Mouse (Mus musculus): ENCODE results near the gene Anp32a.

Gene Anp32a

DNA sequence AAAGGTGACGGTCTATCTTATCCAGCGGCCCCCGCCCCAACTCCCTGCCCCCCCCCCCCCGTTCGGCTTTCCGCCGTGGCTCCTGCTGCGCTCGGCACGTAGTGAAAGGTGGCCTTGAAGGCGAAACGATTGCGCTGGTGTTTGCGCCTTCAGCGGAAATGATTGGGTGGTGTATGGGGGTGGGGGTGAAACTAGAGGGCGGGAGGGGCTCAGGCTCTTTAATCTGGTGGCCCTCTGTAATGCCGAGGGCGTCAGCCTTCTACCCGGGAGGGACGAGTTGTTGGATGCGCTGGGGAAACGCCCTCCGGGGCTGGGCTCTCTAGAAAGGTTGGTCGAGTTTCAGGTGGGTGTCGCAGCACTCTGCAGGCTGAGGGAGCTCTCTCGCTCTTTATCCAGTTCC lies 3.5 kb downstream of the Anp32a start:
- in situ Hi-C loops (cut with MboI; ENCODE audit: low pct_unique_long_range_greater_than_20kb in 1 of 2, low sequenced_read_pairs in 2 of 2, unreplicated experiment in 1 of 2): no loop called here

DNA sequence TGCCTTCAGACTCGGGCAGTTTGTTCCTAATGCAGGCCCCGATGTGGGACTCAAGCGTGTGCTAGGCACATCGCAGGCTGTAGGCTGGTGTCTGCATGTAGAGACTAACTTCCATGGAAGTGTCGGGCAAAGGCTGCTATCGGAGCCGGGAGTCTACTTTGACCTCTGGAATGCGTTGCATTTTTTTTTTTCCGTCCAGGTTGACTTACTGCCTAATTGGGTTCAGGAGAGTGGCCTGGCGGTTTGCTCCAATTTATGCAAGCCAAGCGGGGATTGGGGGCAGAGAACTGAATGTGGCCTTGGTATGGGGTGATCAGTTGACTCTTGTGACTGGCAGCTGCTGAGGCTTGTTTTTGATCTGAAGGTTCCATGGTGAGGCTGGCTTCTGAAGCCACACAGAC lies 4.0 kb downstream of the Anp32a start:
- in situ Hi-C loops (cut with MboI; ENCODE audit: low pct_unique_long_range_greater_than_20kb in 1 of 2, low sequenced_read_pairs in 2 of 2, unreplicated experiment in 1 of 2): no loop called here

DNA sequence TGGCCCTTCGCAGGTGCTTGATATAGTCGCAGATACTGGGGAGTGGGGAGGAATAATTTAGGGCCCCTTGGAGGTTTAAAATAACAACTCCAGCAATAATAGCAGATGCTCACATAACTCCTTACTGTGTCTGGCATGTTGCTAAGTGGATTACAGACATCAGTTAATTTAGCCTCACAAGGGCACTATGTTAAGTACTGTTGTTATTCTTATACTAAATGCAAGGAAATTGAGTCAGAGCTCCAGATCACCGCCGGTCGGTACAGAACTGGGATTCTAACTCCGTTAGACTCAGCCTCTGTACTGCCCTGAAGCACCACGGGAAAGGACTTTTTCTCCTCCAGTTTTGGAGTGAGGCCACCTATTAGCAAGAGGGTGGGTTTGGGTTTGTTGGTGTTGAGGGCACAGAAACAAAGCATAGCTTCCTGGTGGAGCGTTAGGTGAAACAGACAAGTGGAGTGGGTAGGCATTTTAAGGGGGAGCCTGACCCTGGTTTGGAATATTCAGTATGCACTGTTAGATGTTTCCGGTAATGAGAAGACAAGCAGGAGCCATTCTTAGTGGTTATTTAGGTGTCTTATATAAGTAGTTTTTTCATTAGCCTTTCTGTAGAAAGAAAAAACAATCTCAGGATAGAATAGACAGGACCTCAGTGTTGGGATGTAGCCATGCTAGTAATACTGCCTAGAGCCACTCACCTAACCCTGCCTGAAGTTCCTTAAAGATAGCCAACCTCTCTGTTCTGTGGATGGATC lies 4.7 kb downstream of the Anp32a start:
- in situ Hi-C loops (cut with MboI; ENCODE audit: low pct_unique_long_range_greater_than_20kb in 1 of 2, low sequenced_read_pairs in 2 of 2, unreplicated experiment in 1 of 2): no loop called here

DNA sequence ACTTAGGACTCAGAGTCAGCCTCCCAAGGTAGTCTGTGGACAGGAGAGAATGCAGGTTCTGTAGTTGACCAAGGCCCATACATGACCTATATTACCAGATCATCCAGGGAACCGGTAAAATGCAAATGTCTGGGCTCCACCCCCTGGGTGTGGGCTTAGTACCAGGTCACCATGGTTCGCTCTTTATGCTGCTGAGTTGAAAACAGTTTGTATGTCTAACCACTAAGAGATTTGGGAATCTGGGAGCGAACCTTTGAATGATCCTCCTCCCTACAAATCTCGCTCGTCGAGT lies 5.2 kb downstream of the Anp32a start:
- in situ Hi-C loops (cut with MboI; ENCODE audit: low pct_unique_long_range_greater_than_20kb in 1 of 2, low sequenced_read_pairs in 2 of 2, unreplicated experiment in 1 of 2): no loop called here

DNA sequence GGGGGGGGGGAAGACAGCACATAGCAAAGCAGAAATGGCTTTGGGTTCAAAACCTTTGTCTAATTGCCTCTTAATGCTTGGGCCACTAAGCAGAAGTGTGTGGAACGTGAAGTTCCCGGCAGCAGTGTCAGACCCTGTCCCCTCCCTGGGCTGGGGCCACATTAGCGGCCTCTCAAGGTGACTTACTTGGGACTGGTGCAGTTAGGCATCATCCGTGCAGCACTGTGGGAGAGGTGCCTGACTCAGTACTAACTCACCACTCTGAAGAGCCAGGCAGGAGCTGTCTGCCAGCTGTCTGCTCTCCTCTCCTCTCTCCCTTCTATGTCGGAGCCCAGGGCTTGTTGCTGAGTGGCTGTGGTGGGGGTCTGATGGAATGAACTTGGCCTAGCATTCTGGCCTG lies 6.1 kb downstream of the Anp32a start:
- in situ Hi-C loops (cut with MboI; ENCODE audit: low pct_unique_long_range_greater_than_20kb in 1 of 2, low sequenced_read_pairs in 2 of 2, unreplicated experiment in 1 of 2): no loop called here

DNA sequence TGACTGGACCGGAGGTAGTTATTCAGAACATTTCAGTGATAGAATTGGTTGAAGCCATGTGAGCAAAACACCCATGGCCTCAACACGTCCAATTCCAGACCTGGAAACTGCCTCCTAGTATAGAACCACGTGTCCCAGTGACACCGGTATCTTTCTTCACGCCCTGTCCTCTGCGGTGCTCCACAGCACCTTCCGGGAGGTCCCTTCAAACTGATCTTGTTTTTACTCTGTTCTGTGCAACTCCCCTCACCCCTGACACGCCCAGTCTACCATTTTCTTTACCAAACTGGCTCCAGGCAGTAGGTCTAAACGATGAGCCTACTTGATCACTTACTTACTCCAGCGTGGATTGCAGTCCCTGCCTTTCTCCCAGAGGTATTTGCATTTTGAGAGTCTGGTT lies 7.0 kb downstream of the Anp32a start:
- in situ Hi-C loops (cut with MboI; ENCODE audit: low pct_unique_long_range_greater_than_20kb in 1 of 2, low sequenced_read_pairs in 2 of 2, unreplicated experiment in 1 of 2): no loop called here

DNA sequence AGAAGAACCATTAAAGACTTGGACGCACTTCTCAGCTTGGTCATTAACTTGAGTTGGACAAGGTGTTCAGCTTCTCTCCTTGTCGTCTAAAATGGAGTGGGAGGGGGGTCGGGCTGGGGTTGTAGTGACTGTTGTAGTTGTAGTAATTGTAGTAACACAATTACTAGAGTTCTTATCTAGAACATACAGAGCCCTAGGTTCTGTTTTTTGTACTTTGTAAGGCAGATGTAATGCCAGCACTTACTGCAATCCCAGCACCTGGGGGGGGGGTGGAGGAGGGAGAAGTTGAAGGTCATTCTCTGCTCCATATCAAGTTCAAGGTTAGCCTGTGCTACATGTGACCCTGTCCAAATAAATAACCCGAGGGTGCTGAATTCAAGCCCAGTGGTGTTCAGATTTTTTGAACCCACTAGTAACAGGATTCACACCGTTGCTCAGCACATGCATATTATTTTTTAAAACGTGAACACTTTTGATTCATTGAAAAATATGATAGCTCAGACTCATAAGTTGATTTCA lies 7.4 kb downstream of the Anp32a start:
- in situ Hi-C loops (cut with MboI; ENCODE audit: low pct_unique_long_range_greater_than_20kb in 1 of 2, low sequenced_read_pairs in 2 of 2, unreplicated experiment in 1 of 2): no loop called here

DNA sequence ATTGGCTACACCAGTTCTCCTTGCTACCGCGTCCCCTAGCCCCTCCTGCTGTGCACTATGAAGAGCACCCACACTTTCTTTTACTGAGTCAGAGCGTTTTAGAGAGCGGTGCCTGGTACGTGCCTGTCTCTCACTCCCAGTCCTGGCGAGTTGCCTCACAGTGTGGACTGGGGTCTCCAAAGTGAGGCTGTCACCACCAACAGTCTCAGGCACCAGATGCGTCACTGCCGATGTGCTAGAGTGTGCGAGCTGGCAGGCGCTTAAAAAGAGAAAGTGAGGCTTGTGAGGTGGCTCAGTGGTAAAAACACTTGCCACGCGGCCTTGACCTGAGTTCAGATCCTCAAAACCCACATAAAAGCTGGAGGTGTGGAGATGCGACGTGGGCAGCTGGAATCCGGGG lies 8.2 kb downstream of the Anp32a start:
- in situ Hi-C loops (cut with MboI; ENCODE audit: low pct_unique_long_range_greater_than_20kb in 1 of 2, low sequenced_read_pairs in 2 of 2, unreplicated experiment in 1 of 2): no loop called here

DNA sequence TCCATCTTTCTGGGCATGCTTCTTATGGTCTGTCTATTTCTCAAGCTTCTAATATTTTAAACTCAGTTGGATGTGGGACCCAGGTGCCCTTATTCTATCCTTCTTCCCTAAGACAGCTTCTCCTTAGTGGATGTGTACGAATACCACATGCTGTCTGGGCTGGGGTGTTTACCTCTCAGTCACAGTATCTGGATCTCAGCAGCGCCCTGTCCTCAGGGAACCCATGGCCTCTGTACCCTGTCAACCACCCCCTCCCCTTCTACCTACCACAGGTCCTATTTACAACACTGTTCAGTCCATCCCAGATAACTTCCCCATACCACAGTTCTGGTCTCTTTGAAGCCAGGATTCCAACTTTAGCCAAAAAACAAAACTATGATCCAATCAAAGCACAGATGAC lies 9.6 kb downstream of the Anp32a start:
- in situ Hi-C loops (cut with MboI; ENCODE audit: low pct_unique_long_range_greater_than_20kb in 1 of 2, low sequenced_read_pairs in 2 of 2, unreplicated experiment in 1 of 2): no loop called here

DNA sequence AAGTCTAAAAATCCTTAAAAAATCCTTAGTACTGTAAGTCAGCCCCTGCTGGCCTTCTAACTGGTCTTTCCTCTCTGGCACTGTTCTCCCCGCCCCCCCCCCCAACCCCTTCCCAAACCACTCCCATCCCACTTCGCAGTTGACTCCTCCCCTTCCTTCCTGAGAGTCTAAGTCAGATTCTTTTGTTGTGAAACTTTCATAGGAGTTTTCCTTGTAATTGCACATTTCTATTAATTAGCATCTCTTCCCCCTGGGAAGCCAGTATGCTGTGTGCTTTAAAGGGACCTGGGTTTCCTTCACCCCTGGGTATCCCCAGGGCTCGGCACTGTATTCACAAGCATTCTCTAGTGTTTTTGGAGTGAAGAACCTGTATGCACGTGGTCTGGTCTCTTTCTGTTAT lies 10.1 kb downstream of the Anp32a start:
- in situ Hi-C loops (cut with MboI; ENCODE audit: low pct_unique_long_range_greater_than_20kb in 1 of 2, low sequenced_read_pairs in 2 of 2, unreplicated experiment in 1 of 2): no loop called here

DNA sequence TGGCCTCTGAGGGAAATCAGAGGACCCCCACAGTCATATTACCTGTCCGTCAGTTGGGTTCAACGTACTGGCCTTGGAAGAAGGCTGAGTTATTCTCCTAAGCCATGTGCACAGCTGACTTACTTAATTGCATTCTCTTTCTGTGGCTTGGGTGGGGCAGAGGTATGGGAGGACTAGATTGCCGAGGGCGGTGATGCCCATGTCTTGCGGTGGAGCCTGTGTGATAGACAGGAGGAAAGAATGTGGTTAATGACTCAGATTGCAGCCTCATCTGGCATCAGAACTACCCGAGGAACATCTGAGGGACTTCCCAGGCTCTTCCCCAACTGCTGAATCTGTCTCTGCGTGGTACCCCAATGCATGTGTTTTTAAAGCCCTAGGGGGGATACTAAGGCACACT lies 12.7 kb downstream of the Anp32a start:
- in situ Hi-C loops (cut with MboI; ENCODE audit: low pct_unique_long_range_greater_than_20kb in 1 of 2, low sequenced_read_pairs in 2 of 2, unreplicated experiment in 1 of 2): no loop called here

DNA sequence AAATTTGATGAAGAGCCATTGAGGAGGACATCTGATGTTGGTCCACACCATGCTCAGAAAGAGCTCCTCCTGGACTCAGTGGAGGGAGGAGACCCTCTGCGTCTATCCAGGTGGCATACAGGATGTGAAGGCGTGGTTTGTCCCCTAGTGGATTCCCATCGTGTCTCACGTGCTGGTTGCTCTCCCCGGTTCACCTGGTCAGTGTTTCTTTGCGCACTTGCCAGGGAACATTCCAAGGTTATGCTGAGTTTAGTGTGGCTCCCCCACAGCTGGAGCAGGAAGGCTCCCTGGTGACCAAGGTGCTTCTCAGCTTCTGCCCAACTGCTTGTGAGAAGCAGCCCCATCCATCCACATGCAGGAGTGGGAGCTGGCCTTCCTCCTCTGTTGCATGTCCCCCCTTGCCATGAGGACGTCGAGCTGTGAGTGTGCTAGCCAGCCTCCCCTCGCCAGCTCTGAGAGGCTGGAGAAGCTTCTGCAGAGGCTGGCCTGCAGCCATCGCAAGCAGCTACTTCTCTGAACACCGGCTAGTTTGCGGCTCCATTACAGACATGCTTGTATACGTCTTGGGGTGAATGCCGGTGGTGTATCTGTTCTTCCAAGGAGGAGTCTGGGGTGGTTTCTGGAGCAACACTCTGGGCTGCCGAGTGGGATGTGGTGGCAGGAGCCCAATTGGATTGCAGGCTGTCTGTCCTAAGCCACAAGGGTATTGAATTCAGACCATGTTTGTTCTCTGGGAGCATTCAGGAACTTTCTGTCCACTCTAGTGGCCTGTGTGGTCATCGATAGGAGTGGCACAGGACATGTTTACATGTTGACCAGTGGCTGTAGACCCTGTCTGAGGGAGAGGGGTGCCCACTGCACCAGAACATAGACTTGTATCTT lies 14.0 kb downstream of the Anp32a start:
- in situ Hi-C loops (cut with MboI; ENCODE audit: low pct_unique_long_range_greater_than_20kb in 1 of 2, low sequenced_read_pairs in 2 of 2, unreplicated experiment in 1 of 2): no loop called here

DNA sequence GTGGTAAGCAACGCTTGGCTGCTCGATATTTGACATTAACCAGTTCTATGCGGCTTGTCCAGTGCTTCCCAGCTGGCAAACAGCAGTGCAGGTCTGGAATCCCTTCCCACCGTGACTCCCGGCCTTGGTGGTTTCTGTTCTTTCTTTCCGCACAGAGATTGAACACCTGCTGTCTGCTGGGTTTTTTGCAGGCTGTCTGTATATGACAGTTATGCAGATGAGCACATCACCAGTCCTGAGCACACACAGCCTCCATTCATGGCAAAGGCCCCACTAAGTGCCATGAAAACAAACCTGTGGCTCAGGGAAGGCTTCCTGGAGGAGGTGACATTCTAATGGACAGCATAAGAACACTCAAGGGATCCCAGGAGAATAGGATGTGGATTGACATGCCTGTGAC lies 14.7 kb downstream of the Anp32a start:
- in situ Hi-C loops (cut with MboI; ENCODE audit: low pct_unique_long_range_greater_than_20kb in 1 of 2, low sequenced_read_pairs in 2 of 2, unreplicated experiment in 1 of 2): no loop called here

DNA sequence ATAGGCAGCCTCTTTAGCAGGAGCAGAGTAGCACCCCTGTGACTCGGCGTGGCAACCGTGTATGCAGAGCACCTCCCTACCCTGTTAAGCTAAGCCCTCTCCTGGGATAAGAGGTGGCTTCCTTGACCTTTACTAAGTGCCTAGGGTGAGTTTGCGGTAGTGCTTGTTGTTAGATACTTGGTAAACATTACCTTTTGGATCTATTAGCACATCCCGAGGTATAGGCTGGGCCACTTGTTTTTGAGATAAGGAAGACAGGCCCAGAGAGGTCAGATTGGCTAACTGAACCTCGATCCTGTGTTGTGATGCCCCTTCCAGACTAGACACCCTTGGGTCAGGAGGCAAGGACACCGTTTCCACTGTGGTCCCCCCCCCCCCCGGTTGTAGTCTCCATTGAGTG lies 16.5 kb downstream of the Anp32a start:
- in situ Hi-C loops (cut with MboI; ENCODE audit: low pct_unique_long_range_greater_than_20kb in 1 of 2, low sequenced_read_pairs in 2 of 2, unreplicated experiment in 1 of 2): no loop called here

DNA sequence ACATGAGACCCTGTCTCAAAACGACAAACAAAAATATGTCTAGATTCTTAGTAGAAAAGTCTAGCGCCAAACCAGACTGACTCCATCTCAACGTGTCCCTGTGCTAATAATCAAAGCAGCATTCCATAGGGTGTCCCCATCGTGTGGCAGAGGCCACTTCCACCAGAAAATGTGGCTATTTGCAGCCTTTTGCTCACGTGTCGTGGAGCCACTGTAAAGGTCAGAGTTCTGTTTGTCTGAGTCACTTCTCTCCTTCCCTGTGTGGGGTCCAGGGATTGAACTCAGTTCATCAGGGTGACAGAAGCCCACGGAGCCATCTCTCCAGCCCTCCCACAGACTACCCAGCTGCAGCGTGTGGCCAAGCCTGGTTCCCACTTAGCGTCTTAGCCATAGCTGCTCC lies 17.8 kb downstream of the Anp32a start:
- in situ Hi-C loops (cut with MboI; ENCODE audit: low pct_unique_long_range_greater_than_20kb in 1 of 2, low sequenced_read_pairs in 2 of 2, unreplicated experiment in 1 of 2): no loop called here

DNA sequence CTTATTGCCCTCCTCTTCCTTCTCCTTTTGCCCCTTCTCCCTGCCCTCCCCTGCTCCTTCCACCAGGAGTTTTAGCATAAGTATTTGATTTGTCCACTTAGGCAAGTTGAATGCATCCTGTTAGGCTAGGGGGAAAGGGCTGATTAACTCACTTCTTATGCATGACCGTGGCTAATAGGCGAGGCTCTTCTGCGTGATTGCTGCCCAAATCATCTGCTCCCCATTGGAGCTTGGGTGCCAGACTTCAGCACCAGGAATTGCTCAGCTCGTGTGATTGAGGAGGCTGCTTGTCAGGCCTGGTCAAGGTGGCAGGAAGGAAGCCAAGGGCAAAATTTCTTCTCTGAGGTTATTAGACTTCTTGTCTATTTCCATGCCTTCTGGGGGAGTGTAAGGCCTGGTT lies 19.8 kb downstream of the Anp32a start:
- in situ Hi-C loops (cut with MboI; ENCODE audit: low pct_unique_long_range_greater_than_20kb in 1 of 2, low sequenced_read_pairs in 2 of 2, unreplicated experiment in 1 of 2): no loop called here

DNA sequence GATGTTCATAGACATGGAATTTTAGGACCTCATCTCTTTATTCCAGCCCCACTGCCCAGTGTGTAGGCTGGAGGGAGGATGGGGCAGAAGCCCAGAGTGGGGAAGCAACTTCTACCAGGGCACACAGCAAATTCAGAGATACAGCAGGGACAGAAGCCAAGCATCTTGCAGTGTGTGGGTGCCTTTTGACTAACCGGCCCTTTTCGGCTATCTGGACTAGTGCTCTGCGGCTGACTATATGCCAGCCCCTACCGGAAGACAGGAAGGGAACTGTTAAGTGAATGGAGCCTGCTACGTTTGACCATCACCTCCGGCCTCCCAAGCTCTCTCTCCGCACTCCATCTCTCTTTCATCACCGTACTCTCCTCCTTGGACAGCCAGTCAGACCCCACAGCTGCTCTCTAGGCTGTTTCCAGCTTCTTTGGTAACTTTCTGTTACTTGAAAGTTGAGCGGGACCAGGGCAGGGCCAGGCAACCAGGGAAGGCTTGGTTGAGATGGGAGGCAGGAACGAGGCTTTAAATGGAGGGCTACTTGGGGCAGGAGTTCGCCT lies 21.8 kb downstream of the Anp32a start:
- in situ Hi-C loops (cut with MboI; ENCODE audit: low pct_unique_long_range_greater_than_20kb in 1 of 2, low sequenced_read_pairs in 2 of 2, unreplicated experiment in 1 of 2): no loop called here

DNA sequence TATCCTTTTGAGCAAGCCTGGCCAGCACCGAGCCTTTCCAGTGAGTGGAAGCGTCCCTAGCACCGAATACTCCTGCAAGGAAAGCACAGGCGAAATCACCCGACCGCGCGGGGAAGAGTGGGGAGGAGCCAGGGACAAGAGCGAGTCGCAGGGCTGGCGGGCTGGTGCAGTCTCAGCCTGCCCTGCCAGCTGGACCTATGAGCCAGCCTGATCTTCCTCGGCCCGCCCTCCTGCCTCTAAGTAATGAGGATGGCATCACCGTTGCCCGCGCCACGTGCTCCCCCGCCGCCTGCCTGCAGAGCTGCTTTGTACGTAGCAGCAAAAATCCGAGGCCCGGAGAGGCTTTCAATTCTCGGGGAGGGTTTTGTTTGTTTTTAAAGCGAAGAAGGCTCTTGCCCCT lies 22.5 kb downstream of the Anp32a start:
- in situ Hi-C loops (cut with MboI; ENCODE audit: low pct_unique_long_range_greater_than_20kb in 1 of 2, low sequenced_read_pairs in 2 of 2, unreplicated experiment in 1 of 2): no loop called here

DNA sequence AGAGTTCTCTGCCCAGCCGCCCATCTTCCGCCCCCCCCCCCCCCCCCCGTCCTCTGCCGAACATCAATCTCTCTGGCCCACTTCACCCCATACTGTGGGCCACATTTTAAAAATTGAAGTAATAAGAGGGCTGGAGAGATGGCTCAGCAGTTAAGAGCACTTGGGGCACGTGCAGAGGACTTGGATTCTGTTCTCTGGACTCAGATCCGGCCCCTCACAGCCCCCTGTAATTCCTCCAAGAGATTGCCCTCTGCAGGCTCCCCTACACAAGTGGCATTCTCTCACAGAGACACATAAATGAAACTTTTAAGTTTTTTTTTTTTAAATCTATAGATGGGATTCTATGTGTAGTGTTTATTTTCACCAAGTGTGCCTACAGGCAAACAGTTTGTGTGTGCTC lies 23.1 kb downstream of the Anp32a start:
- in situ Hi-C loops (cut with MboI; ENCODE audit: low pct_unique_long_range_greater_than_20kb in 1 of 2, low sequenced_read_pairs in 2 of 2, unreplicated experiment in 1 of 2): no loop called here

DNA sequence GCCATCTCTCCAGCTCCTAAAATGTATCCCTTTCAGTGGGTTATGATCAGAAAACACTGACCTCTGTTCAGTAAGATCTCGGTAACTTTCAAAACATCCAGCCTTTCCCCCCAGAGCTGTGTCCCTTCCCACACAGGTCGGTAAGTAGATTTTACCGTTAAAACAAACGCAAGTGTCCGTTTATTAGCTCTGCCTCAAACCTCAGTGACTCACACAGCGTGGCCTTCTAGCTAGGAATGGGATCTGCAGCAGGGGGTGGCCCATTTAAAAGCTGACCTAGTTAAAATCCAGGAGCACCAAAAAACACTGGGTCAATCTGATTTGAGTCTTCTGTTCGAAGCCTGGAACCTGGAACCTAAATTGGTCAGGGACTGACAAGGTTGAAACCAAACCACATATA lies 23.7 kb downstream of the Anp32a start:
- in situ Hi-C loops (cut with MboI; ENCODE audit: low pct_unique_long_range_greater_than_20kb in 1 of 2, low sequenced_read_pairs in 2 of 2, unreplicated experiment in 1 of 2): no loop called here
